Mouse (Mus musculus) bone marrow macrophage, adult 2 months (primary cell): ENCODE results near the gene Pde4d.

Experiments
- CTCF ChIP-seq: IDR thresholded peaks from 2 replicates; pipeline ENCODE4 v1.5.1; 2012; ENCODE audit warnings: low read depth, mild to moderate bottlenecking, low read length, moderate library complexity
- POLR2A ChIP-seq: IDR thresholded peaks from 2 replicates; pipeline ENCODE4 v1.6.1; 2012; ENCODE audit warnings: mild to moderate bottlenecking, low read depth, low read length, borderline replicate concordance

- TF ChIP-seq POLR2A (no peak), CTCF (no peak)
Observed at GRCm38 (mm10) chr13:108905121-108905520, 455.4 kb downstream of the Pde4d start.
